Mouse (Mus musculus) stomach, postnatal 0 days (tissue): ENCODE data around the gene Pced1b. TPM values are rescaled to one million over a fixed set of nuclear protein-coding genes. Genes with fewer than 3 reads are reported as not detected.

Experiments
- ATAC-seq: fragments of 200-750 bp; cut with Nextera tagmentation; 2 replicates; pipeline ENCODE4 v1.8.0; 2017; ENCODE audit not compliant: low FRiP score, low TSS enrichment
- DNase-seq: peaks from one replicate; pipeline ENCODE4 v3.0.0-alpha.2; 2016; ENCODE audit warnings: low spot score
- H3K27ac ChIP-seq: fragments of 300-500 bp; sonication (generic); replicated peaks from 2 replicates; pipeline ENCODE4 v1.5.1; 2014; ENCODE audit warnings: mild to moderate bottlenecking, control low read depth
- H3K27me3 ChIP-seq: fragments of 300-500 bp; sonication (generic); 2 replicates; pipeline ENCODE4 v1.6.1; 2014; ENCODE audit warnings: low read length; ENCODE audit not compliant: control insufficient read depth, insufficient read depth
- H3K36me3 ChIP-seq: fragments of 300-500 bp; sonication (generic); 2 replicates; pipeline ENCODE4 v1.6.1; 2014; ENCODE audit warnings: low read length, mixed read lengths; ENCODE audit not compliant: control insufficient read depth, insufficient read depth
- H3K4me1 ChIP-seq: fragments of 300-500 bp; sonication (generic); replicated peaks from 2 replicates; pipeline ENCODE4 v1.6.1; 2014; ENCODE audit warnings: antibody characterized with exemption; ENCODE audit not compliant: control insufficient read depth, insufficient read depth
- H3K4me2 ChIP-seq: fragments of 300-500 bp; sonication (generic); replicated peaks from 2 replicates; pipeline ENCODE4 v1.6.1; 2014; ENCODE audit warnings: low read depth, mild to moderate bottlenecking, control low read depth, moderate library complexity
- H3K4me3 ChIP-seq: fragments of 300-500 bp; sonication (generic); 2 replicates; pipeline ENCODE4 v1.5.1; 2014; ENCODE audit warnings: low read depth, low read length, control low read depth
- H3K9ac ChIP-seq: fragments of 300-500 bp; sonication (generic); 2 replicates; pipeline ENCODE4 v1.6.1; 2014; ENCODE audit warnings: mild to moderate bottlenecking, low read length, control low read depth, mixed read lengths
- H3K9me3 ChIP-seq: fragments of 300-500 bp; sonication (generic); 2 replicates; pipeline ENCODE4 v1.6.1; 2016; ENCODE audit warnings: low read length; ENCODE audit not compliant: control insufficient read depth
- CTCF ChIP-seq: IDR thresholded peaks from 2 replicates; pipeline ENCODE4 v1.5.1; 2016; ENCODE audit warnings: antibody characterized with exemption, low read depth, mild to moderate bottlenecking, moderate library complexity
- EP300 ChIP-seq: optimal IDR thresholded peaks from 2 replicates; pipeline ENCODE3; 2016; ENCODE audit warnings: antibody characterized with exemption
- WGBS: fragments of 180-500 bp; shearing (Covaris S2); extraction: QIAGEN DNeasy Blood & Tissue Kit; methylation state at CpG from one replicate; pipeline ENCODE4 v1.1.7; 2014; 5-methylcytosine and 5-hydroxymethylcytosine counted together
- polyA plus RNA-seq: library from polyadenylated mRNA; unstranded; fragments of >200 nt; fragmentation: Nextera tagmentation; extraction: Ambion mirVana; gene quantifications from 2 replicates; pipeline ENCODE4 v1.2.1, GENCODE M21; 2015

Pced1b gene
- polyA plus RNA-seq, 1 experiment from 2014 or later: 1.6 TPM

DNA sequence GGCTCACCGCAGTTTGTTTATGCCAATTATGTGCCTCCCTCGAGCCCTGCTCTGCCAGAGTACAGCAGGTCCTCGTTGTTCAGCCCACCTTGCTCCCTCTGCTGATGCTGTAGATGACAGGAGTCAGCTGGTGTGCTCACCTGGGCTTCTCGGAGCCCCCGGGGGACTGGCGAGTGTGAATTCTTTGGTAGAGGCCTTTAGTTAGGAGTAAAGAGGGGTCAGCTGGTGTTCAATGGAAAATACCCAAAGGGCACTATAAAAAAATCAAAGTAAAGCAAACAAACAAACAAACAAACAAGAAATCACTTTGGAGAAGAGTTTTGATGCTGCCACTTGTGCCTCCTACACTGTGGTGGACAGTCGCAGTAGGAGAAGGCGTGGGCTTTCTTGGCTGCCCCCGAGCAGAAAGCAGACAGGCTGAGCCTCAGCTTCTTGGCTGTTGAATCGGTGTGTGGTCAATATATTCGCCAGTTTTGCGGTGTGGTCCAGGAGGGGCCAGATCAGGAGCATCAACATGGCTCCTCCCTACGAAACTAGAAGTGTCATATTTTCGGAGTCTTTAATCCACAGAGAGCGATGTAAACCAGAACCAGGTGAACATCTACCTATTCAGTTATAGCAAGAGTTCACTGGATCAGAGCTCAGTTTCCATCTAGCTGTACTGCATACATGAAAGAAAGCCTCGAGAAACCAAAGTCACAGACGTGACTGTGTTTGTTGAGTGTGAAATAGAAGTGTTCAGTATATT, 11.8 kb downstream of the Pced1b start:
- no peak for ATAC-seq
- WGBS: 77% methylated on average over 17 of the region's 17 CpGs

DNA sequence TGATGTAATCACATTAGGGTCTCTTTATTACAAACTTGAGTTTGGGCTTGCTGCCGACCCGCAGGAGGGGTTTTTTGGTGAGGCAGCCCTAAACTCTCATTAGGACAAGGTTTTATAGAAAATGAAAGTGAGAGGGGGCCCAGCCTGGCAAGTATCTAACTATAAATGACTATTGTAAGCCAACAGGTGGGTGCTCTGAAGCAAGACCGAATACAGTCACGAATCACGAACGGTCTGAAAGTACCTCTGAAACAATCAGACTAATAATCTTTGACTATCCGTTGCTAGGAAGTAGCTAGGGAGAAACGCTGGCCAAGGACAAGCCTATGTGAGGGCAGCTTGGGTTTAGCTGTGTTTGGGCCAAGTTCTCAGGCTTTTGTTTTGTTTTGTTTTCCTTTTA, 12.4 kb downstream of the Pced1b start:
- no peak overlapping the region for H3K4me2 ChIP-seq
- no peaks in the 10 kb centered on the region for H3K36me3 ChIP-seq
- H3K9ac ChIP-seq: no peak overlapping the region
- TF ChIP-seq EP300 (no peak), CTCF (no peak)
- no peak overlapping the region for H3K27ac ChIP-seq
- DNase-seq (no peak), ATAC-seq (no peak)
- 78% methylated on average over 8 of the region's 8 CpGs for WGBS
- no peaks in the 10 kb centered on the region for H3K9me3 ChIP-seq
- no peaks in the 10 kb centered on the region for H3K27me3 ChIP-seq
- H3K4me1 ChIP-seq: no peaks in the 10 kb centered on the region
- no peak overlapping the region for H3K4me3 ChIP-seq

More for the DNA sequence above, 11.8 kb downstream of the Pced1b start:
- no peak overlapping the region for H3K4me2 ChIP-seq
- H3K4me3 ChIP-seq: no peak overlapping the region
- DNase-seq: no peak
- H3K9ac ChIP-seq: no peak overlapping the region
- no peak overlapping the region for H3K27ac ChIP-seq
- no peaks in the 10 kb centered on the region for H3K36me3 ChIP-seq
- H3K27me3 ChIP-seq: no peaks in the 10 kb centered on the region
- TF ChIP-seq CTCF (no peak), EP300 (no peak)
- H3K4me1 ChIP-seq: no peaks in the 10 kb centered on the region
- H3K9me3 ChIP-seq: no peaks in the 10 kb centered on the region

DNA sequence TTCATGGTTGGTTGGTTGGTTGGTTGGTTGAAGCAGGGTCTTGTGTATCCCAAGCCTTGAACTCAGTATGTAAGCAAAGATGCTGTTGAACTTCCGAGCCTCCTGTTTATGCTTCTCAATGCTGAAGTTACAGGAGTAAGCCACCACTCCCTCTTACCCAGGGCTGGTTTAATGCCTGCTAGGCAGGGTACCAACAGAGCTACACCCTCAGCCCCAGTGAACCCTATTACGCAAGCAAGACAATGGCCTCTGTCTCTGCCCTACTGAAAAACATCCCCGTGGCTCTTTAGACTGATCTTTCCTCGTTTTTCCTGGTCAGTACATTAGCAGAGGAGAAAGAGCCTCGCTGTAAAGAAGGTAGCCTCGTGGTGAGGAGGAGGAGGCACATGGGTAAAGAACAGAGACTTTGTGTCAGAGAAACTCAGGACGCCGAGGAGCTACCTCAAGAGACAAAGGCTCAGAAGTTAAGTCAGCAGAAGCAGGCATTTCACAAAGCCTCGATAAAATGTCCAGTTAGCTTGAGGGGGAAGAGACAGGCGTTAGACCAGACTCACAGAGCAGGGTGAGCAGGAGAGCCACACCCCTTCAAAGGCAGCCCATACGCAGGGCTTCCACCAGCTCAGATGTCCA, 13.2 kb downstream of the Pced1b start:
- ATAC-seq (no peak), DNase-seq (no peak)
- H3K9ac ChIP-seq: no peak overlapping the region
- H3K36me3 ChIP-seq: no peaks in the 10 kb centered on the region
- H3K9me3 ChIP-seq: no peaks in the 10 kb centered on the region
- no peak overlapping the region for H3K4me3 ChIP-seq
- no peaks in the 10 kb centered on the region for H3K4me1 ChIP-seq
- no peak overlapping the region for H3K27ac ChIP-seq
- 70% methylated on average over 11 of the region's 11 CpGs for WGBS
- no peak overlapping the region for H3K4me2 ChIP-seq
- H3K27me3 ChIP-seq: no peaks in the 10 kb centered on the region
- no peak for TF ChIP-seq CTCF
- TF ChIP-seq EP300: no peak

GRCm38 (mm10) chr15:97262251-97262650, 15.3 kb downstream of the Pced1b start:
- ATAC-seq (no peak), DNase-seq (no peak)
- Histone ChIP-seq H3K9ac (no peak overlapping the region), H3K27ac (no peak overlapping the region), H3K36me3 (no peaks in the 10 kb centered on the region), H3K4me1 (no peaks in the 10 kb centered on the region), H3K9me3 (no peaks in the 10 kb centered on the region), H3K4me2 (no peak overlapping the region), H3K27me3 (no peaks in the 10 kb centered on the region), H3K4me3 (no peak overlapping the region)
- no peak for TF ChIP-seq CTCF
- no peak for TF ChIP-seq EP300
- WGBS: 69% methylated on average over 9 of the region's 9 CpGs

GRCm38 (mm10) chr15:97266236-97266845, 19.4 kb downstream of the Pced1b start:
- no peak for TF ChIP-seq CTCF
- TF ChIP-seq EP300: no peak
- no peak overlapping the region for H3K4me2 ChIP-seq
- no peak for DNase-seq
- no peak overlapping the region for H3K27ac ChIP-seq
- H3K4me3 ChIP-seq: no peak overlapping the region
- 62% methylated on average over 14 of the region's 14 CpGs for WGBS
- ATAC-seq: no peak
- H3K27me3 ChIP-seq: no peaks in the 10 kb centered on the region
- no peaks in the 10 kb centered on the region for H3K36me3 ChIP-seq
- H3K9ac ChIP-seq: no peak overlapping the region
- H3K9me3 ChIP-seq: no peaks in the 10 kb centered on the region
- no peaks in the 10 kb centered on the region for H3K4me1 ChIP-seq
